Mouse (Mus musculus): Measurements from ENCODE around the gene Cpsf4l. TPM values are rescaled to one million over a fixed set of nuclear protein-coding genes. Genes with fewer than 3 reads are reported as not detected.
A peak's percentile ranks its signal among the peaks of the same experiment; 100 is the strongest.

Cpsf4l gene
- total and polyA plus RNA-seq, 2 experiments = 3.0 to 9.9 TPM

DNA sequence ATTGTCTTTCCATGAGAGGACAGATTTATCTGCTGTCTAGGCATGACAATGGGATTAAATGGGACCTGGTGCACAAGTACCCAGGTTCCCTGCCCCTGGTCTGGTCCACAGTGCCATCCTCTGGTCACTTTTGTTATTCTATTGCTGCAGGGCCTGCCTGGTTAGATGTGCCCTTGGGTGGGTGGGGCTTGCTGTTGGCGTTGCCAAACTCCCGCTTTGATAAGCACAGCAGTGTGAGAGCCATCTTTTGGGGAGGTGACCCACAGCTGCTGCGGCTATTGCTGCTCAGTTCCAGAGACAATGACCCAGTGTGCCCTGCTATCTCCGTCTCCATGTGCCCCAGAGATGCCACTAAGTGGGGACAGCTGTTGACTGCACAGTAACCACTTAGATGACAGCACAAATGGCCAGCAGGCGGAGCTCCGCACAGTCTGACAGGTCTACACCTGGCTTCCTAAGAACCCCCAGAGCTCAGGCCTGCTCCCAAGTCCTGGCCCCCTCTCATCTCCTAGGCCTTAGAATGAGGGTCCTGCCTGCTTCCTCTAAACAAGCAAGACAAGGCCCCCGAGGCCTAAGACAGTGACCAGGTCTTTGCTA lies 5.4 kb upstream of the Cpsf4l start:
- Histone ChIP-seq H3K79me2 (ENCODE audit: control insufficient read depth, insufficient read depth, low read length) (no peaks in the 10 kb centered on the region), H3K27me3 (ENCODE audit: control insufficient read depth, insufficient read depth, low read length) (no peaks in the 10 kb centered on the region), H3K27ac (replicated peaks; ENCODE audit: insufficient read depth, low read depth, low read length) (no peak overlapping the region), H3K36me3 (ENCODE audit: control insufficient read depth, insufficient read depth, low read length) (no peaks in the 10 kb centered on the region), H3K9ac (ENCODE audit: low read depth, low read length) (no peak overlapping the region), H3K4me1 (ENCODE audit: control insufficient read depth, insufficient read depth, low read length) (peaks cover 2% of the 10 kb centered on the region; the same call in 1 of the 2 replicates), H3K4me3 (ENCODE audit: insufficient read depth, low read depth, low read length) (no peak overlapping the region)
- TF ChIP-seq POLR2A (IDR thresholded peaks at IDR 0.05; ENCODE audit: extremely low read depth, insufficient read depth, low read length) (no peak), CTCF (IDR thresholded peaks at IDR 0.05; ENCODE audit: low read depth, low read length) (peak; percentile 73)
- peak; percentile 73 for DNase-seq (ENCODE audit: extremely low read depth, low read depth, low spot score)
- WGBS = 57% methylated on average over 7 of the region's 7 CpGs

DNA sequence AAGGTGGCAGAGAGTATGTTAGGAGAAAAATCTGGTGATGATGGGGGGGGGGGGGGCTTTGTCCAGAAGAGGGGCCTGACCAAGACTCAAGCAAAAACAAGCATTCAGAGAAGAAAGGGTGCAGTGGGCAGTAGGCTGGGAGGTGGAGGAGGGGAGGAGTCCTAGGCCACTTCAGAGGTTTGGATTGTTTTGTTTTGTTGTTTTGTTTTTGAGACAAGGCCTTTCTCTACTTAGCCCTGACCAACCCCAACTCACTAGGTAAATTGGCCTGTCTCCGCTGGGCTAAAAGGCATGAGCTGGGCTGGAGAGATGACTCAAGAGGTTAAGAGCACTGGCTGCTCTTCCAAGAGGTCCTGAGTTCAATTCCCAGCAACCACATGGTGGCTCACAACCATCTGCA lies 1.2 kb upstream of the Cpsf4l start:
- no peak overlapping the region for H3K27ac ChIP-seq (replicated peaks; ENCODE audit: insufficient read depth, low read depth, low read length)
- WGBS = 93% methylated on average over 1 of the region's 1 CpGs
- TF ChIP-seq CTCF (IDR thresholded peaks at IDR 0.05; ENCODE audit: low read depth, low read length) (no peak), POLR2A (IDR thresholded peaks at IDR 0.05; ENCODE audit: extremely low read depth, insufficient read depth, low read length) (no peak)

DNA sequence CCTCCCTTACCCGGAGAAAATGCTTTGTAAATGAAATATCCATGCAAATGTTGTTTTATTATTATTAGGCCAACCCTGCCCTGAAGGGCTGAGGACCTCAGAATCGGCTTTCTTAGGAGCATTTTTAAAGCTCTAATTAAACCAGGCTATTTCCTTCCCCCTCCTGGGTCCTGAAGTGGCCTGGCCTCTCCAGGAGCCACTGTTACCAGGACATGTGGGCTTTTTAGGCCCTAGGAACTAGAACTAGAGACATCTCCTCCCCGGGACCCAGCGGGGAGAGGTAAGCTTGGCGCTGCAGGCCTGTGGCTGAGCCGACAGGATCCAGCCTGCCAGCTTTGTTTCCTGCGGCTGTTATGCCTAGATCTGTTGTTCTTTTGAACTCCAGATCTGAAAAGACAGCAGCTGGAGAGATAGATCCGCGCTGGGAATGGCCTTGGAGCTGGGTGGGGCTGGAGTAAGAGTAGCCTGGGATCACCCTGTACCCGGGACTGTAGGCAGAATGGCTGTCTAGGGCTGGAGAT lies 500 bp upstream of the Cpsf4l start:
- Histone ChIP-seq H3K4me3 (ENCODE audit: insufficient read depth, low read depth, low read length) (no peak overlapping the region), H3K27me3 (ENCODE audit: control insufficient read depth, insufficient read depth, low read length) (no peaks in the 10 kb centered on the region), H3K79me2 (ENCODE audit: control insufficient read depth, insufficient read depth, low read length) (no peaks in the 10 kb centered on the region), H3K9ac (ENCODE audit: low read depth, low read length) (no peak overlapping the region), H3K4me1 (ENCODE audit: control insufficient read depth, insufficient read depth, low read length) (peaks cover 6% of the 10 kb centered on the region; the same call in 1 of the 2 replicates), H3K36me3 (ENCODE audit: control insufficient read depth, insufficient read depth, low read length) (no peaks in the 10 kb centered on the region), H3K27ac (replicated peaks; ENCODE audit: insufficient read depth, low read depth, low read length) (no peak overlapping the region)
- TF ChIP-seq CTCF (IDR thresholded peaks at IDR 0.05; ENCODE audit: low read depth, low read length) = no peak
- TF ChIP-seq POLR2A (IDR thresholded peaks at IDR 0.05; ENCODE audit: extremely low read depth, insufficient read depth, low read length) = no peak
- 58% methylated on average over 10 of the region's 10 CpGs for WGBS
- DNase-seq (ENCODE audit: extremely low read depth, low read depth, low spot score) = no peak

More for the DNA sequence above, 1.2 kb upstream of the Cpsf4l start:
- Histone ChIP-seq H3K9ac (ENCODE audit: low read depth, low read length) (no peak overlapping the region), H3K4me3 (ENCODE audit: insufficient read depth, low read depth, low read length) (no peak overlapping the region), H3K4me1 (ENCODE audit: control insufficient read depth, insufficient read depth, low read length) (peaks cover 6% of the 10 kb centered on the region; the same call in 1 of the 2 replicates), H3K79me2 (ENCODE audit: control insufficient read depth, insufficient read depth, low read length) (no peaks in the 10 kb centered on the region), H3K36me3 (ENCODE audit: control insufficient read depth, insufficient read depth, low read length) (no peaks in the 10 kb centered on the region), H3K27me3 (ENCODE audit: control insufficient read depth, insufficient read depth, low read length) (no peaks in the 10 kb centered on the region)
- DNase-seq (ENCODE audit: extremely low read depth, low read depth, low spot score) = no peak

DNA sequence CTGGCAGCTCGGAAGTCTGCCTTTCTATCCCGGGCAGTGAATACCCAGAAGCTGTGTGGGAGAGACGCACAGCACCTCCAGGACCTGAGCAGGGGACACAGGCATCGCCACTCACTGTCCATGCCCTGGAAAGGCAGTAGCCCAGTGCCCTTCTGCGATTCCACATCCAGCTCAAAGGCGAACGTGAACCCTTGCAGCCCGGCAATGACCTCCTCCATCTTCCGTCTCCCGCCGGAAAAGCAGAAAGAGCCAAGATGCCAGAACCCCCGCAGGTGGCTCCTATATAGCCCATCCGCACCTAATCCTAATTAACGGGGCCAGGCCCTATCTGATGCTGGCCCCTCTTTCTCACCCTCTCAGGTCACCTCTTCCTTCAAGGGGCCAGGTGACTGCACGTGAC lies 545 bp downstream of the Cpsf4l start:
- Histone ChIP-seq H3K4me1 (ENCODE audit: control insufficient read depth, insufficient read depth, low read length) (peaks cover 4% of the 10 kb centered on the region; the same call in 1 of the 2 replicates), H3K4me3 (ENCODE audit: insufficient read depth, low read depth, low read length) (no peak overlapping the region), H3K27me3 (ENCODE audit: control insufficient read depth, insufficient read depth, low read length) (no peaks in the 10 kb centered on the region), H3K79me2 (ENCODE audit: control insufficient read depth, insufficient read depth, low read length) (no peaks in the 10 kb centered on the region), H3K9ac (ENCODE audit: low read depth, low read length) (peak overlapping the region; percentile 47; the same call in 1 of the 2 replicates), H3K27ac (replicated peaks; ENCODE audit: insufficient read depth, low read depth, low read length) (peak overlapping the region; percentile 29), H3K36me3 (ENCODE audit: control insufficient read depth, insufficient read depth, low read length) (no peaks in the 10 kb centered on the region)
- 41% methylated on average over 15 of the region's 15 CpGs for WGBS
- peak; percentile 27 for DNase-seq (ENCODE audit: extremely low read depth, low read depth, low spot score)
- TF ChIP-seq POLR2A (IDR thresholded peaks at IDR 0.05; ENCODE audit: extremely low read depth, insufficient read depth, low read length) = no peak
- no peak for TF ChIP-seq CTCF (IDR thresholded peaks at IDR 0.05; ENCODE audit: low read depth, low read length)

DNA sequence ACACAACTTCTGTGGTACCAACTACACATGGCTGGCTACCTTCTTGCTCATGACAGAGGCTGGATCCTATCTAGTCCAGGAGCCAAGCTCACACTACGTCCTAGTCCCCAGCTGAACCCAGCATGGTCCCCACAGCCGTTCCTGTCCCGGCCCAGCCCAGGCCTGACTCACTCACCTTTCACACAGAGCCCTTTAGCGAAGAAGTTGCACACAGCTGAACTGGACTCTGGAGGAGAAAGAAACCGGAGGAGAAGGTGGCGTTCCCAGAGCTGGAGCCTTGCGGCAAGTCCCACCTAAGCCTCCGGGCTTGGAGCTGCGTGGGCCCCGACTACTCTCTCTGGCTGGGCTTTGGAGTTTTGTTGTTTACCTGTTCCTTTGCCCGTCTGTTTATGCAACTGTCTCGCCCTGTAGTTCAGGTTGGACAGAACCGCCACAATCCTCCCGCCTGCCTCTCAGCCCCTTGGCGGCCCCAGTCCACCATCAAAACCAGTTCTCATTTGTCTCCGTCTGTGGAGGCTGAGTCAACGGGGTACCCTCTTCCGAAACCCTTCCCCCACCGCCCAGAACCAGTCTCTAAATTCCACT lies 1.1 kb downstream of the Cpsf4l start:
- H3K4me1 ChIP-seq (ENCODE audit: control insufficient read depth, insufficient read depth, low read length) = peaks cover 4% of the 10 kb centered on the region; the same call in 1 of the 2 replicates
- H3K4me3 ChIP-seq (ENCODE audit: insufficient read depth, low read depth, low read length) = peak overlapping the region; percentile 63
- no peaks in the 10 kb centered on the region for H3K36me3 ChIP-seq (ENCODE audit: control insufficient read depth, insufficient read depth, low read length)
- H3K79me2 ChIP-seq (ENCODE audit: control insufficient read depth, insufficient read depth, low read length) = no peaks in the 10 kb centered on the region
- no peaks in the 10 kb centered on the region for H3K27me3 ChIP-seq (ENCODE audit: control insufficient read depth, insufficient read depth, low read length)
- peak; percentile 67 for DNase-seq (ENCODE audit: extremely low read depth, low read depth, low spot score)
- H3K9ac ChIP-seq (ENCODE audit: low read depth, low read length) = peak overlapping the region; percentile 71
- peak overlapping the region; percentile 57 for H3K27ac ChIP-seq (replicated peaks; ENCODE audit: insufficient read depth, low read depth, low read length)
- 42% methylated on average over 19 of the region's 19 CpGs for WGBS
- TF ChIP-seq POLR2A (IDR thresholded peaks at IDR 0.05; ENCODE audit: extremely low read depth, insufficient read depth, low read length) (0 out of 2 replicates have a peak, but pooled peaks have one; percentile 36), CTCF (IDR thresholded peaks at IDR 0.05; ENCODE audit: low read depth, low read length) (no peak)
